Mouse (Mus musculus) erythroblast, embryonic 14.5 days (primary cell): ENCODE data around the gene Olfr43. TPM values are rescaled to one million over a fixed set of nuclear protein-coding genes. Genes with fewer than 3 reads are reported as not detected.

ENCODE experiments used
- H3K27me3 ChIP-seq: 2 replicates; pipeline ENCODE4 v1.6.1; 2012; ENCODE audit warnings: inconsistent platforms; ENCODE audit not compliant: control insufficient read depth
- H3K36me3 ChIP-seq: 2 replicates; pipeline ENCODE4 v1.6.1; 2012; ENCODE audit warnings: mild to moderate bottlenecking, inconsistent platforms; ENCODE audit not compliant: control insufficient read depth
- H3K4me1 ChIP-seq: 2 replicates; pipeline ENCODE4 v1.6.1; 2012; ENCODE audit warnings: inconsistent platforms; ENCODE audit not compliant: control insufficient read depth
- H3K4me3 ChIP-seq: replicated peaks from 2 replicates; pipeline ENCODE3; 2012; ENCODE audit warnings: moderate library complexity, mild to moderate bottlenecking, inconsistent platforms
- H3K9me3 ChIP-seq: 2 replicates; pipeline ENCODE4 v1.6.1; 2012; ENCODE audit warnings: low read length, inconsistent platforms, mixed read lengths; ENCODE audit not compliant: control insufficient read depth
- GATA1 ChIP-seq: IDR thresholded peaks from 2 replicates; pipeline ENCODE4 v1.6.1; 2012; ENCODE audit warnings: low read length, inconsistent platforms, mixed read lengths
- TAL1 ChIP-seq: IDR thresholded peaks from 3 replicates; pipeline ENCODE4 v1.6.1; 2012; ENCODE audit warnings: low read length, inconsistent platforms, mixed read lengths
- polyA plus RNA-seq: library from polyadenylated mRNA; stranded (reverse); fragments of >175 nt; gene quantifications from 2 replicates; pipeline ENCODE4 v1.2.3, GENCODE M21; 2012

Olfr43 gene
- not detected in 2 replicates for polyA plus RNA-seq

- TF ChIP-seq TAL1 (no peak), GATA1 (no peak)
- Histone ChIP-seq H3K9me3 (0 out of 2 replicates have a peak, but pooled peaks cover 2% of the 10 kb centered on the region), H3K36me3 (no peaks in the 10 kb centered on the region)
Observed at GRCm38 (mm10) chr11:74211279-74211678, at the start of gene Olfr43. Olfr43 (minus strand) TSS chr11:74211379.

DNA sequence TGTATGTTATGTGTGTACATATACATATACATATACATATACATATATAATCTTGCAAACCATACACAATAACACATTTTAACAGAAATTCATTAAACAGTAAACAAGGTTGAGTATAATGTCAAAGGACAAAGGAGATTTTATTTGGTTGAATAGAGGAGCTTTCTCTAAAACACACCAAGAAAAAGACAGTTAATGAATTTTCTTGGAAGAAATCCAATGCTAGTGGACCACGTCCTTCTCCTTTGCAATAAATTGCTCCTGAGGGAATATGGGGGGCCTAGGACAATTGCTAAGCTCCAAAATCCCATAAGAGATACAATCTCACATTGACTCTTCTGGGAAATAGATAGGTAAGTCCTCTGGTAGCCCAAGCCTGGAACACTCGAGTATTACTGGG lies 48.3 kb upstream of the Olfr43 start, which contains the start of gene Olfr406:
Gene Olfr406 (plus strand): TSS at position 301 of the 400 bp plus-strand sequence.
- Histone ChIP-seq H3K4me1 (no peaks in the 10 kb centered on the region), H3K9me3 (peaks cover 7% of the 10 kb centered on the region), H3K27me3 (no peaks in the 10 kb centered on the region), H3K36me3 (no peaks in the 10 kb centered on the region), H3K4me3 (no peak within 1 kb of the TSS)
- TF ChIP-seq GATA1 (no peak), TAL1 (no peak)

More at GRCm38 (mm10) chr11:74211279-74211678, at the start of gene Olfr43:
- no peaks in the 10 kb centered on the region for H3K4me1 ChIP-seq
- H3K27me3 ChIP-seq, result no peaks in the 10 kb centered on the region
- H3K4me3 ChIP-seq, result no peak within 1 kb of the TSS

DNA sequence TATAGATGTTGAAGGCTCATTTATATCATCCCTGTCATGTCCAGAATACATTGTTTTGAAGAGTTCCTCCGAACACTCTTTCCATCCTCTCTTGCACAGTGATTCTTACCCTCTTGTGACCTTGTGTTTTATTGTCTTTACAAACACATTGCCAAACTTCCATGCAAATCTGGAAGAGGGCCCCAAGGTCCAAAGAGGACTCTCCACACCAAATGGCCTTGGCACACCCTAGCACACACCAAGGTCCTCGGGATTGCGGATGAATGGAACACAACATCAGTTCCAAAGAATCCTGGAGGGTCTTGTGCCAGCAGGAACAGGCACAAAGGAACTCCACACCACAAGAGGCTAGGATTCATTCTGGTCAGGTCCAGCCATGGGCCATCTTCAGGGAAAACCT lies 30.0 kb upstream of the Olfr43 start:
- H3K9me3 ChIP-seq, result peaks cover 22% of the 10 kb centered on the region
- no peak overlapping the region for H3K4me3 ChIP-seq
- H3K27me3 ChIP-seq, result no peaks in the 10 kb centered on the region
- no peak for TF ChIP-seq TAL1
- TF ChIP-seq GATA1, result no peak
- no peaks in the 10 kb centered on the region for H3K36me3 ChIP-seq
- no peaks in the 10 kb centered on the region for H3K4me1 ChIP-seq

DNA sequence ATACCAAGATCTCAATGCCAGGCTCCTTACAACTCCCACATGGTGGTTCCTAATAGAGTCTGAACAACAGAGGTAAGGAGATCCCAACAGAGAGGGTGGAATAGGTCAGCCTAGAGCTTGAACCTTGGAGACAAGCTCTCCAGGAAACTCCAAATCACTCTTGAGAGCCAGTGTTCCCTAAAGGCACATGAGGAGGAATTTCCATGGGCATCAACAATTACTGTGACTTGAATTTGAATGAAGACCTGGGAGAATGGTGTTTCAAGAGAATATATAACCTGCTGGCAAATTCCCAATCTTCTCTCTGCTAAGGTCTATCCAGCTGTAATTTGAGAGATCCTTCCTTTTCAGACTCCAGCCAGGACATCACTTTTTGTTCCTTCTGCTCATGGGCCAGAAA lies 25.2 kb downstream of the Olfr43 start, which contains the start of gene Olfr403:
Gene Olfr403 (plus strand): TSS at position 301 of the 400 bp plus-strand sequence.
- H3K4me1 ChIP-seq, result no peaks in the 10 kb centered on the region
- H3K9me3 ChIP-seq, result peaks cover 8% of the 10 kb centered on the region
- H3K36me3 ChIP-seq, result no peaks in the 10 kb centered on the region
- H3K27me3 ChIP-seq, result no peaks in the 10 kb centered on the region
- H3K4me3 ChIP-seq, result no peak within 1 kb of the TSS
- TF ChIP-seq GATA1 (no peak), TAL1 (no peak)

- H3K27me3 ChIP-seq, result no peaks in the 10 kb centered on the region
- H3K9me3 ChIP-seq, result peaks cover 11% of the 10 kb centered on the region
- no peaks in the 10 kb centered on the region for H3K36me3 ChIP-seq
- H3K4me1 ChIP-seq, result no peaks in the 10 kb centered on the region
- no peak overlapping the region for H3K4me3 ChIP-seq
- TF ChIP-seq GATA1 (no peak), TAL1 (no peak)
Observed at GRCm38 (mm10) chr11:74183745-74184144, 27.4 kb downstream of the Olfr43 start.

GRCm38 (mm10) chr11:74183168-74183567 lies 28.0 kb downstream of the Olfr43 start:
- Histone ChIP-seq H3K4me3 (no peak overlapping the region), H3K4me1 (no peaks in the 10 kb centered on the region), H3K27me3 (no peaks in the 10 kb centered on the region), H3K9me3 (peaks cover 12% of the 10 kb centered on the region), H3K36me3 (no peaks in the 10 kb centered on the region)
- no peak for TF ChIP-seq GATA1
- TF ChIP-seq TAL1, result no peak

DNA sequence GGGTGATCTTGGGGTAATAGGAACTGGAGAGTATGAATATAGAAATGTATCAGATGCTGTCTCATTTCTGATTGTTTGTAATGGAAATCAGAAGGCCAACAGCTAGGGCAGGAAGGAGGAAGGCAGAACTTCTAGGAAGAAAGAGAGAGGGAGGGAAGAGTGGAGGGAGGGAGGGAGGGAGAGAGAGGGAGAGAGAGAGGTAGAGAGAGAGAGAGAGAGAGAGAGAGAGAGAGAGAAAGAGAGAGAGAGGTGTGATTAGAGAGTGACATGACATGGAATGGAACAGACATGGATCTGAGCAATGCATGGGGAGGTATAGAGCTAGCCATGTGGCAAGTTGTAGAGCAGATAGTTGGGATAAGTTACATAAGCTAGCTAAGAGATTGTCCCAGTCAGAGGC lies 42.4 kb downstream of the Olfr43 start:
- no peak for TF ChIP-seq GATA1
- TF ChIP-seq TAL1, result no peak
- Histone ChIP-seq H3K9me3 (peaks cover 4% of the 10 kb centered on the region), H3K4me3 (no peak overlapping the region), H3K4me1 (no peaks in the 10 kb centered on the region), H3K27me3 (no peaks in the 10 kb centered on the region), H3K36me3 (no peaks in the 10 kb centered on the region)

Other genes with a start within 250 kb of the Olfr43 start
- not detected in 2 replicates for gene Olfr398, start 221.0 kb downstream of the Olfr43 start, polyA plus RNA-seq
- gene Olfr139, start 154.8 kb downstream of the Olfr43 start, polyA plus RNA-seq, result not detected in 2 replicates
- gene Olfr399, start 154.8 kb downstream of the Olfr43 start, polyA plus RNA-seq, result not detected in 2 replicates
- not detected in 2 replicates for gene Zfp616, start 141.4 kb downstream of the Olfr43 start, polyA plus RNA-seq
- gene Olfr401, start 97.7 kb downstream of the Olfr43 start, polyA plus RNA-seq, result not detected in 2 replicates
- gene Olfr402, start 57.9 kb downstream of the Olfr43 start, polyA plus RNA-seq, result not detected in 2 replicates
- gene Olfr403, start 25.1 kb downstream of the Olfr43 start, polyA plus RNA-seq, result 0.16 TPM in 1 of 2 replicates, not detected in the other
- gene Olfr406, start 48.4 kb upstream of the Olfr43 start, polyA plus RNA-seq, result not detected in 2 replicates
- gene Olfr59, start 72.4 kb upstream of the Olfr43 start, polyA plus RNA-seq, result not detected in 2 replicates
- gene Olfr410, start 126.7 kb upstream of the Olfr43 start, polyA plus RNA-seq, result 0.01 TPM in 1 of 2 replicates, not detected in the other
- not detected in 2 replicates for gene Olfr411, start 141.3 kb upstream of the Olfr43 start, polyA plus RNA-seq
- gene Olfr412, start 150.7 kb upstream of the Olfr43 start, polyA plus RNA-seq, result not detected in 2 replicates